Mouse (Mus musculus) adrenal gland, adult 18-20 months (tissue): ENCODE data around the gene Smad5. TPM values are rescaled to one million over a fixed set of nuclear protein-coding genes. Genes with fewer than 3 reads are reported as not detected.

ENCODE experiments used
- DNase-seq, 2 experiments: peaks; one replicate each; pipeline ENCODE4 v3.0.0; 2021 to 2022; ENCODE audit warnings: low spot score in 2 of 2
- long read RNA-seq, 2 experiments: library from polyadenylated mRNA; stranded (forward); transcript quantifications; one replicate each; pipeline ENCODE4 v2.0.0; 2021
- total RNA-seq, 2 experiments: library from RNA; stranded (reverse); gene quantifications; 1 replicate in 1 of 2; 2 replicates in 1 of 2; pipeline ENCODE4 v1.2.3; 2021

The Smad5 gene
- total RNA-seq: 10 to 100 TPM; 40.4 to 51.7 TPM
- long read RNA-seq, experiment 1, full-length matches to known transcripts: 6 of 8 reads
- long read RNA-seq, experiment 1, partial matches to known transcripts: 0 of 8 reads
- long read RNA-seq, experiment 1, other reads (novel, unspliced or antisense): 2 of 8 reads
- long read RNA-seq, experiment 2, partial matches to known transcripts: 10 of 13 reads
- long read RNA-seq, experiment 2, other reads (novel, unspliced or antisense): 3 of 13 reads

GRCm38 (mm10) chr13:56702469-56703221 lies at the start of gene Smad5:
Gene Smad5, plus strand, starts transcription at chr13:56703010.
- peak; percentile 87 to 88 for DNase-seq

DNA sequence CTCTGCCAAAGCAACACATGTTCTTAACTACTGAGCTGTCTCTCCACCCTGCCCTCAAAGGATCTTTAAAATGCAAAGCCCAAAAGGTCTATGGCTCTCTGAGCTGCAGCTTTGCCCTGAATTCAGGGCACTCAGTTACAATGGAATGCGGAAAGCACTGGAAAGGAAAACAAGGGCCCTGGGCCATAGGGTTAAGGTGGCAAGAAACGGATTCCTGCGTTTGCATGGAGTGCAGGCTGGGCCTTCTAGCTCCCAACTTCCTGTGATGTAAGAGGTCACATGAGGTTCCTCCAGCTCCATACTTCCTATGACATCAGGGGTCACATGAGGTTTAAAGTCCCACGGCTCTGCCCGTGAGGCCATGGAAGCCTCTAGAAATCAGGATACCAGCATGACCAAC lies 48.6 kb upstream of the Smad5 start:
- DNase-seq: no peak

DNA sequence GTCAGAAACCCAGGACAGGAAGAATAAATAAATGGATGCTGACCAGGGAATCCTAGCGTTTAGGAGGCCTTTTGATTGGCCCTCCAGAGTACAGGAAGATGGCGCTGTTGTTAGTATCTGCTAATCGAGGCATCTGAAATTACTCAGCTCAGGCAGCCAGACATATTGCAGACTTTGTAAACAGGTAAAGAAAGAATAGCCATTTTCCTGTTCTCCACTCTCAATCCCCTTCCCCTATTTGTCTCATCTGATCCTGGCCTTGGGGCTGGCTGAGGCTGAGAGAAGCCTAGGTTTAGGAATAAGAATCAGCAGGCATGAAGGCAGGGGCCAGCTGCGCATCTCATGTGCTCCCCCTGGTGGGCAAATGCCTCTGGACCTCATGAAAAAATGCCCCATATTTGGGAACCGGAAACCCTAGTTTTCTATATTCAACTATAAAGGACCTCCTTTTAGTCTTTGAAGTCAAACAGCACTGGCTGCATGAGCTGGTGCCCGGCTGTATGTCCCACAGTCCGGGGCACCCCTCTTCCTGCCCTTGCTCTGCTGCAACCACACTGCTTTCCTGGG lies 44.8 kb upstream of the Smad5 start:
- DNase-seq: peak; percentile 81 to 85

DNA sequence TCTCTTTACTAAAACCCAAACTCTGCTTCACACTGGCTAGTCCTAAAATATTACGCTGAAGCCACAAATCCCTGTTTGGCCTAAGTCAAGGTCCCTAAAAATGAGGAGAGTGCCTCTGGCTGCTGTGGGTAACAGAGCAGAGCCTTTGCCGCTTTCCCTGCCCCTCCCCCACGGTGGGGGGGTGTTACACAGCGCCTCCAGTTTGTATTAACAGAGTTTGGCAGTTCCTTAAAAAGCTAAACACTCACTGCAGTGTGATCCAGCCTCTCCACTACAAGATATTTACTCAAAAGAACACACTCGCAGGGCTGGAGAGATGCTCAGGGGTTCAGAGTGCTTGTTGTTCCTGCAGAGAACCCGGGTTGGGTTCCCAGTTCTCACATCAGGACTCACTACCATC lies 43.9 kb upstream of the Smad5 start:
- DNase-seq: no peak

DNA sequence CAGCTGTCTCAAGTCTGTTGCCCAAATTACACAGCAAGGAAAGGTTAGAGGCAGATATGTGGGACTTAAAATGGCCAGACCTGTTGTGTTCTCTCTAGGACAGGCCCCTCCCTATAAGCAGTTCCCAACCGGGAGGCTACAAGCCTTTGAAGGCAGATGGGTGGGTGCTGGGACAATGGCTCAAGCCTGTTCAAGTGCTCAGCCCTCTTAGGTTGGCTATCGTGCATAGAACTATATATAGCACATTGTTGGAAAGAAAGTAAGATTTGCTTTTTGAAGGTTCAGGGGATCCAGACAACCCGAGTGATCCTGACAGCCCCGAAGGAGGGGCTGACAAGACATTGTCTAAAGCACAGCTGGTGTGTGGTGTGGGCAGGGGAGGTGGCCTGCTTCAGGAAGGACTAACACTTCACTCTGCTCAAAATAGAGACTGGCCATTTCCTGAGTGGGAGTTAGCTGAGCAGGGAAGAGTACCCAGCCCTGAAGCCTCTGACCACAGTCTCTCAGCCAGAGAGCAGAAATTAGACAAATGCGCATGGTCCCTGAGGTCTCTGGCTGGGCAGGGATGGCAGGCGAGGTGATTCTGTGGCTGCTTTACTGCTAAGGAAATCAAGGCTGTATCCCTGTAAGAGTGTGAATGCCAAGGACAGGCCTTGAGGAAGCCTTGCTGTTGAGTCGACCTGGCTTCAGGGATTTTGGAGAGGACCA lies 40.7 kb upstream of the Smad5 start:
- DNase-seq: peak in 1 of 2 experiments; percentile 30

DNA sequence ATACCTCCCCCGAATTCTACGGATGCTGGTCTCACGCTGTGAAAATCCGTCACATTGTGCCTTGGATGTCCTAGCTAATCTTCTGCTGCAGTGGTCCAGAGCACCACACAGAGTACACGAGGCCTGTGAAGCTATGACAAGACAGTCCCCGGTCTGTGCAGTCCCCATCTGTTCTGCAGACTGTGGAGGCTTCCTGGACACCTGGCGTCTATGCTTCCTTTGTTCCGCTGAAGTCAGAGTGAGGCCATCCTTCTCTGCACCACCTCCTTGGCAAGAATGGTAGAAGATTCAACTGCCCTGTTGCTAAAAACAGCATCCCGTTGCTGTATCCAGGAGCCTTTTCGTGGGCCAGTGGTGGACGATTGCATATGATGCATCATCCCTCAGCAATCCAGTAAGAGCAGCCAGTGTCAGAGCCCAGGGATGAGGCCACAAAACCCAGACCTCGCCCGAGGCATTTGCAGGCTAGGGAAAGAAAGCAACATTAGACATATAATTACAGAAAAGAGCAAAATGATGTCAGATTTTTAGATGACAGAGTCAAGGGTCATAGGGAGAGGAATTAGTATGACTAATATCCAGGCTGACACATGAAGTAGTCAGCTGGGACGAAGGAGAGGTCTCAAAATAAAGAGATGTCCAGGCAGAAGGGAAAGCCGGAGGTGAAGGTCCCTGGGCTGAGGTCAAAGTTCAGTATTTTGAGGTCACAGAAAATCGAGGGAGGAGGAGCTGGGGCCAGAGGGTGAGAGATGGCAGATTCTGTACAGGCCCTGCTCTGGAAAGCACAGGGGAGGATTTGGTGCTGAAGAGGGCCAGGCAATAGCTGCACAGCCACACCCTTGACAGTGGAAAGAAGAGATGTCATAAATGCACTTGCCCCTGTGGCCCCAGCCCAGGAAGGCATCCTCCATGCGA lies 38.3 kb upstream of the Smad5 start:
- DNase-seq: peak in 1 of 2 experiments; percentile 26

DNA sequence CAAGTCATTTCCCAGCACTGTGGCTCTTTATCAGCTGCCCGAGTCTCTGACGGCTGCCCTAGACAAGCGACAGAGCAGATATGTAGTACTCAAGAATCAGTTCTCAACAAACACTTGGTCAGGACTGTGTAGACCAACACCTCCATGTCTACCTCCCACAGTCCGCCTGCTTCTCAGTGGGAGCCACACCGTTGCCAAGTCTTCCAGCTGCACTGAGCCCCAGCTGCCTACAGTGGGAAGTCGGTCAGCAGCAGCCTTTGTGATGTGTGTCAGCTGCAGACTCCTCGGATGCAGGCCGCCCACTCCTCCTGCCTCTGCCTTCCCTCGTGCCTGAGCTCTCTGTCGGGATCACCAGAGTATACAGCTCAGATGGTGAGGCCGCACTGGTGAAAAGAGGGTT lies 31.6 kb upstream of the Smad5 start:
- DNase-seq: no peak

DNA sequence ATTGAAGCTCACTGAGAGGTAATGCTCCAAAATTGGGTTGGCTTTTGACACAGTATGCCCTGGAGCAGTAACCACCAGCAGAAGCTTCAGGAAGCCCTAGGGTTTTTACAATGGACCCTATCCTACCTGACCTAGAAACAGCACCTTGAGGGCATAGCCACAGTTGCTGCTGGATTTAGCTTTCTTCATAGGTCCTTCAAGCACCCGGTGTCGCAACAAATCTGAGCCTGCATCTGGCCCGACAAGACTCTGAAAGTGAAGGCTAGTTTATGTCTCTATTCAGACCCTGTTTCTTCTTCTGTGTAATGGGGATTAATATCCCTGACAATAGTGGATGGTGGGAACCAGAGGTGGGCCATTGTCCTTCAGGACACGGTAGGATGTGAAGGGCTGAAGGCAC lies 25.1 kb upstream of the Smad5 start:
- no peak for DNase-seq

DNA sequence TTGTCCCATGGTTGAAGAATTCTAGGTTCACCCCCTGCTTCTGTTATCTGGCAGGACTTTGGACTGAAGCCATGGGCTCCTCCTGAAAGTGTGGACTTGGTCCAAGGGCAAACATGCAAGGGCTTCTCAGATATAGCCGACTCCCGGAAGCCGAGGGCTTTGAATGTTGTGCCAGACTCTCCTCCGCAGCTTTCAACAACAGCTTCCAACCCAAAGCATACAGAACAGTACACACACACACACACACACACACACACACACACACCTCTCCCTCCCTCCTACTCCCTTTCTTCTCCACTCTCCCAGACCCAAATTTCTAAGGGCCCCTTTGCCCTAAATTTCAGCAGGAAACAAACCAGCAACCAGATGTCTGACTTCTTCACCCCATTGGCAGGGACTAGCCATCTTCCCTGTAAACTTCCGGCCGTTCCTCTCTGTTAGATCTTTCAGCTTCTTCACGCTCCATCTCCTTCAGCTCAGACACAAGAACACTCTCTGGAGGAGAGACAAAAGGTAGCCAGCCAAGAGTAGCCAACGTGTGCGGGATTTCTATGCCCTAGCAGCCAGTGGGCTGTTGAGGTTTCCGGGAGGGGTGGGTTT lies 24.5 kb upstream of the Smad5 start:
- DNase-seq: no peak

GRCm38 (mm10) chr13:56678826-56679504 lies 23.8 kb upstream of the Smad5 start:
- no peak for DNase-seq

GRCm38 (mm10) chr13:56681924-56682323 lies 20.9 kb upstream of the Smad5 start:
- DNase-seq: no peak

DNA sequence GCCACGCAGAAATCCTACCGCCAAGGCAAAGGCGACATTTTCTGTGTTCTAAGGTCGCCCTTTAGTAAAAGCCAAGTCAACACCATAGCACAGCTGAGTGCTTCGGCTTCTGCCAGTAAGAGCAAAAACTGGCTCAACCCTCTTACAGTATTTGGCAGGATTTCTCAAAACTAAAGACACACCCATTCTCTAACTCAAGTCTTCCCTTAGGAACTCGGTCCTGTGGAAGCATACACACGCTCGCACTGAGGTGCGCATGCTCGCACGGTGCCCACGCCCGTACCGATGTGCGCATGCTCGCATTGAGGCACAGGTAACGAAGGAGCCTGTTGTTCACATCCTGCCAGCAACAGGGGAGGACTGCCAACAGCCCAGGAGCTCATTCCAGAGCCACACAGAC lies 20.5 kb upstream of the Smad5 start:
- no peak for DNase-seq

- no peak for DNase-seq
Observed at GRCm38 (mm10) chr13:56683306-56683705, 19.5 kb upstream of the Smad5 start.

DNA sequence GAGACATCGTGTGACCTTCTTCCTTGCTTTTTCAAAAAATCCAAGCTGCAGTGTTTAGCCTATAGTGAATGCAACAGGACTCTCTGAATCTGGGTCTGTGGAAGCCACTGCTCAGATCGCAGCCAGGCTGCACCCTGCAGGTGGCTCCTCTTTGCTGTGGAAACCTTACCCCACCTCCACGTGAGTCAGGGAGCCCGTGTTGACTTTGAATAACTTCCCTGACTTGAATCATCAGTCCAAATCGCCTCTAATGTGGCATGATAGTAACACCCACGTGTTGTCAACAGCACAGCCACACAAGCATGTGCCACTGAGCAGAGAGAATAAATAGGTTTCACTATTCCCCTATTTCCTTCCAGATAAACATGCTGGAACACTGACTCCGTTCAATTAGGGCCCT lies 10.8 kb upstream of the Smad5 start:
- no peak for DNase-seq

DNA sequence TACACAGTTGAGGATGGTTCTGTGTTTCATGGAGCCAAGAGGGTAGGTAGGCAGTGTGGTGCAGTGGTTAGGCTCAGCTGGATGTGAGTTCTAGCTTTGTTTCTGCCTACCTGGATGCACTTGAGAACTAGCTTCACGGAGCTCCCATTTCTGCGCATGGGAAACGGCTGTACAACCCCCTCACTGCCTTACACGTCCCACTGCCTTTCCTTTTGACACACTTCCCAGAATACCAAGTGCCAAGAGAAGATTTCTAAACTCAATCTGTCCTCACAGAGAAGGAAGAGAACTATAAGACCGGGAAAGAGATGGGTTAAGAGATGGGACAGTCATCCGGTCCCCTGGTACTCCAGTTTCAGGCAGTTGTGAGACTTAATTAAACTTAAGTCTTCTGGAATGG lies 10.2 kb upstream of the Smad5 start:
- no peak for DNase-seq

GRCm38 (mm10) chr13:56695701-56696100 lies 7.1 kb upstream of the Smad5 start:
- no peak for DNase-seq

- DNase-seq: no peak
Observed at GRCm38 (mm10) chr13:56696699-56697098, 6.1 kb upstream of the Smad5 start.

DNA sequence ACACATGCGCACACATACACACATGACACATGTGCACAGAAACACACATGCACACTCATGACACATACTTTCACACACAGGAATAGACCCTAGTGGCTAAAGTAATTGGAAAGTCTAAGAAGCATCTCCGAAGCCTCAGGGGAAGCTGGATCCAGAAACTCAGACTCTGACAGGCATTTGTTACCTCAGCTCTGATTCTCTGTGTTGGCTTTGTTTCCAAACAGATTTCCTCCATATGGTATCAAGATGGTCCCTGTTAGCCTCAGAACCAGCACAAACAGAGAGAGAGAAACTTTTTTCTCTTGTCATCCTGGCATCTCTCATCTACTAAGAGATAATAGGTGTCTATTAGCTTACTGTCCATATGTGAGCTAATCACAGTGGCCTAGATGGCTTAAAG lies 5.6 kb upstream of the Smad5 start:
- DNase-seq: no peak

GRCm38 (mm10) chr13:56698391-56698790 lies 4.4 kb upstream of the Smad5 start:
- no peak for DNase-seq

DNA sequence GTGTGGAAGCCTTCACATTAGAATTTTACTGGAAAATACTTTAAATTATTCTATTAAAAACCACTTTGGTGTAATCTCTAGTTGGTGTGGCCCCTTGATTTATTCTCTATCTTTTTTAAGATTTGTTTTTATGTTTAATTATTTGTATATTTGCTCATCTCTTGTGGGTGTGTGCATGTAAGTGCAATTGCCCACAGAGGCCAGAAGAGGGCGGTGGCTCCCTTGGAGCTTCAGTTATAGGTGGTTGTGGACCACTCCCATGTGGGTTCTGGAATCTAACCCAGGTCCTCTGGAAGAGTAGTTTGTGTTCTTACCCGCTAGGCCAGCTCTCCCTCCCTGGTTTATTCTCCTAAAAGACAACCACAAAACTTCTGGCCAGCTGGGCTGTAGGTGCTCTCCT lies 3.4 kb upstream of the Smad5 start:
- DNase-seq: no peak
